Mouse (Mus musculus): ENCODE data around the gene Tmprss9.

The Tmprss9 gene

DNA sequence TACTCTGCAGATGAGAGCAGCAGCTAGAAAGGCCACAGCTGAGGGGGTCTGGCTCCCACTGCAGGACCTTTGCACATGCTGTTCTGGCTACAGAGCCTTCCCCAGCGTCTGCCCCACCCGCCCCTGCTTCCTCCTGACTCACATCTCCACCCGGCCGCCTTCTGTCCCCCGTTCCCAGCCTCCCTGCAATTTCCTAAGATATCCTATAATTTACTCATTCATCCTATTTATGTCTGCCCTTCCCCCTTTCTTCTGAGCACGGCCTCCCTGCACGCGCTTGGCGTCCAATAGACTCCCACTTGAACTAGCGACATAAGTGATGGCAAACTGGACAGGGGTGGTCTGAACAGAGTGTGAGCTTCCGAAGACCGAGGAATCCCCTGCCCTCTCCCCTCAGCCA, 25.9 kb upstream of the Tmprss9 start:
- Histone ChIP-seq H3K36me3 (ENCODE audit: insufficient read depth, low read length) (peaks cover 9% of the 10 kb centered on the region), H3K27me3 (ENCODE audit: insufficient read depth, low read length) (peaks cover 59% of the 10 kb centered on the region), H3K9me3 (ENCODE audit: low read length) (no peaks in the 10 kb centered on the region), H3K4me3 (replicated peaks; ENCODE audit: low read length) (no peak overlapping the region), H3K4me1 (replicated peaks; ENCODE audit: low read depth, low read length) (peaks cover 67% of the 10 kb centered on the region)
- no peak for TF ChIP-seq POU5F1 (IDR thresholded peaks at IDR 0.05; ENCODE audit: borderline replicate concordance, low read length)
- no peak for TF ChIP-seq CTCF (conservative IDR thresholded peaks at IDR 0.05; ENCODE audit: low read length)
- no peak for TF ChIP-seq NANOG (IDR thresholded peaks at IDR 0.05; ENCODE audit: borderline replicate concordance, low read length)

DNA sequence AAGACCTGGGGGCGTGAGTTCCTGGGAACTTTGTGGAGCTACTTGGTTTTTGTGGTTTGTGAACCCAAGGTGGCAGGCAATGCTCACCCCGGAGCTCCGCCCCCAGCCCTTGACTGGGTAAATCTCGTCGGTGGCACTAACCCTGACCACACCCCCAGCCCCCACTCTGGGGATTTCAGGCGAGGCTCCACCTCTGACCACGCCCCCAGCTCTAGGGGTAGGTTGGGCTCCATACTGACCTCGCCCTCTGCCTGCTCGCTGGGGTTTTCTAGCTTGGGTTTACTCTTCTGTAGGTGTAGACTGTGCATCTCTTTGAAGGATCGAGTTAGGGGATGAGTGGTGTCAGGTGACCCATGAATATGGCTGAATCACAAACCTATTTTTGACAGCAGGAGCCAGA, 23.1 kb upstream of the Tmprss9 start:
- Histone ChIP-seq H3K27me3 (ENCODE audit: insufficient read depth, low read length) (peaks cover 30% of the 10 kb centered on the region), H3K9me3 (ENCODE audit: low read length) (no peaks in the 10 kb centered on the region), H3K4me3 (replicated peaks; ENCODE audit: low read length) (0 out of 2 replicates have a peak overlapping the region, but pooled peaks have one; percentile 10), H3K36me3 (ENCODE audit: insufficient read depth, low read length) (peaks cover 37% of the 10 kb centered on the region), H3K4me1 (replicated peaks; ENCODE audit: low read depth, low read length) (peaks cover 61% of the 10 kb centered on the region)
- TF ChIP-seq NANOG (IDR thresholded peaks at IDR 0.05; ENCODE audit: borderline replicate concordance, low read length) (no peak), POU5F1 (IDR thresholded peaks at IDR 0.05; ENCODE audit: borderline replicate concordance, low read length) (no peak), CTCF (conservative IDR thresholded peaks at IDR 0.05; ENCODE audit: low read length) (no peak)

DNA sequence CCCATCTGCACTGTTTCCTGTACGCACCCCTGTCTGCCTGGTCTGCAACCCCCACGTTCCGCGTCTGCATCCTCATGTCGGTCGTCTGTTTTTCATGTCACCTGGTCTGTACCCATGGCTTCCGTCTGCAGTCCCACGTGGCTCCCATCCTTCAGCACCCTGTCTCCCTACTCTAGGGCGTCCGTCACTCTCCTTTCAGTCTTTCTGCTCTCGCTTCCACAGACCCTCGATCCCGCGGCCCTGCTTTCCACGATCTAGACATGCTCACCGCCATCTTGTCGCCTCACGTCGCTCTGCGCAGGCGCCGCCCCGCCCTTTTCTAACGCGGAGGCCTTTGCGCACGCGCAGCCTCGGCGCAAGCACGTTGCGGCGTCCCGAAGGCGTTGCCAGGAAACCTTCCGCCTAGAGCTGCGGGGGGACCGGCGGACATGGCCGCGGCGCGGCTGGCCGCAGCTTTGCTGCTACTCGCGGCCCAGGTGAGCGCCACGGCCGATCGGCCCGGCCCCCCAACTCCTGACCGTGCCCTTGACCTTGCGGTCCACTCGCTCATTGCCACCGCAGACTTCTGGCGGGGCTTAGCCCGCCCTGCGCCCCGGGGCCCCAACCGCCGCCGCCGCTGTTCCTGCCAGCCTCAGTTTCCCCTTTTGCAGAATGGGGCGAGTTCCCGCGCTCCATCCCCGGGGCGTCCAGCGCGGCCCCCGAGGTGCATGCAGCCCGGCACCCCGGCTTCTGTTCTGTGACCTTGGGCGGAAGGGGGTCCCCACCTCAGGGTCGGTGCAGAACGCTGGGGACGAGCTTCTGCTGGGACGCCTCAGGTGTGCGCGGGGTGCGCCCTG, 16.5 kb upstream of the Tmprss9 start, which contains the start of the genes Lsm7 and Sppl2b:
Lsm7 (minus strand) TSS at position 297 of the 836 bp plus-strand sequence.
Sppl2b (plus strand) TSS at position 363 of the 836 bp plus-strand sequence.
- H3K9me3 ChIP-seq (ENCODE audit: low read length) = no peaks in the 10 kb centered on the region

DNA sequence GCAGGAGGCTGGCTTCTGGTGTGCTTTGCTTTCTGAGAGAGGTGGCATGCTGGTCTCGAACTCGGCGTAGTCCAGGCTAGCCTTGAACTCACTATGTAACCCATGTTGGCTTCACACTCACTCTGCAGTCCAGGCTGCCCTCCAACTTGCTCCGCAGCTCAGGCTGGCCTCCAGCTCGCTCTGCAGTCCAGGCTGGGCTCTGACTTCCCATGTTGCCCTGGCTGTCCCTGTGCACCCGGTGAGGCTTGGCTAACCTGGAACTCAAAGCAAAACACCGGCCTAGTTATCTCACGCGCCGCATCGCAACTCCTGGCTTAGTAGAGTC, 15.9 kb upstream of the Tmprss9 start:
- TF ChIP-seq POU5F1 (IDR thresholded peaks at IDR 0.05; ENCODE audit: borderline replicate concordance, low read length) (no peak), NANOG (IDR thresholded peaks at IDR 0.05; ENCODE audit: borderline replicate concordance, low read length) (no peak), CTCF (conservative IDR thresholded peaks at IDR 0.05; ENCODE audit: low read length) (no peak)
- Histone ChIP-seq H3K36me3 (ENCODE audit: insufficient read depth, low read length) (peaks cover 38% of the 10 kb centered on the region), H3K4me3 (replicated peaks; ENCODE audit: low read length) (peak overlapping the region; percentile 95), H3K27me3 (ENCODE audit: insufficient read depth, low read length) (no peaks in the 10 kb centered on the region), H3K9me3 (ENCODE audit: low read length) (no peaks in the 10 kb centered on the region), H3K4me1 (replicated peaks; ENCODE audit: low read depth, low read length) (peaks cover 58% of the 10 kb centered on the region)

More for the DNA sequence above, 16.5 kb upstream of the Tmprss9 start, which contains the start of the genes Lsm7 and Sppl2b:
- H3K27me3 ChIP-seq (ENCODE audit: insufficient read depth, low read length) = no peaks in the 10 kb centered on the region
- TF ChIP-seq NANOG (IDR thresholded peaks at IDR 0.05; ENCODE audit: borderline replicate concordance, low read length) (no peak), POU5F1 (IDR thresholded peaks at IDR 0.05; ENCODE audit: borderline replicate concordance, low read length) (no peak), CTCF (conservative IDR thresholded peaks at IDR 0.05; ENCODE audit: low read length) (no peak)
- peak within 1 kb of the TSS; percentile 95 for H3K4me3 ChIP-seq (replicated peaks; ENCODE audit: low read length)
- H3K36me3 ChIP-seq (ENCODE audit: insufficient read depth, low read length) = peaks cover 44% of the 10 kb centered on the region
- peaks cover 63% of the 10 kb centered on the region for H3K4me1 ChIP-seq (replicated peaks; ENCODE audit: low read depth, low read length)

DNA sequence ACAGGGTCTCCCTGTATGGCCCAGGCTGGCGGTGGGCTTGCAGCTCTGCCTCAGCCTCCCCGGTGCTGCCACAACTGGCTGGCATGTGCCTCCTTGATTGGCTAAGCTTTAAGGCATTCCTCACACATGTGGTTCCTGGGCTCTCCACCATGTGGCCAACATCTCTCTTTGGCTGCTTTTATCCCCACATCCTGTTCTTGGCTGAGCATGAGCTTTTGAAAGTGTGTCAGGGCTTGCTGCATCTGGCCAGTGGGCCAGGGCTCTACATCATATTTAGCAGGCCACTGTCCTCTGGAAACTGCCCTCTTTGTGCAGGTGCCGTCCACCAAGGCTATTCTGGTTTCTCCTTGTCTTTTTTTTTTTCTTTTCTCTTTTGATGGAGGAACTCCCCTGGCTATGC, 15.4 kb upstream of the Tmprss9 start:
- no peaks in the 10 kb centered on the region for H3K9me3 ChIP-seq (ENCODE audit: low read length)
- TF ChIP-seq NANOG (IDR thresholded peaks at IDR 0.05; ENCODE audit: borderline replicate concordance, low read length) = no peak
- no peak for TF ChIP-seq POU5F1 (IDR thresholded peaks at IDR 0.05; ENCODE audit: borderline replicate concordance, low read length)
- no peak for TF ChIP-seq CTCF (conservative IDR thresholded peaks at IDR 0.05; ENCODE audit: low read length)

DNA sequence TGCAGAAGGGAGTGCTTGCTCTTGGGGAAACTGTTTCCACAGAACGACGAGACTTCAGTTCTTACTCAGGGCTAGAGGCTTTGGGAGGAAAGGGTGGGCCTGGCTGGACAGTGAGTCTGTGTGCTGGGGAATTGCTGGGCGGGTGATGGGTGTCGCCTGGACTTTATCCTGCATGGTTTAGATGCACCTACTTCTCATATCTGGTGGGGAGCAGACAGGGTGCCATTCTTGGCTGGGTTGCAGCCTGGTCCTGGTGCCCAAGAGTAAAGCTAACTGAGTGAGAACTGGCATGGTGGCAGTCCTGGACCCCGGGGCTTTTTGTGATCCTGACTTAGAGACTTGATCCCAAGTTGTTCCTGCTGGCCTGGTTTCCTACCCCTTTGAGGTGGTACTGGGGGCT, 14.7 kb upstream of the Tmprss9 start:
- H3K4me1 ChIP-seq (replicated peaks; ENCODE audit: low read depth, low read length) = peaks cover 54% of the 10 kb centered on the region
- H3K36me3 ChIP-seq (ENCODE audit: insufficient read depth, low read length) = peaks cover 36% of the 10 kb centered on the region
- H3K4me3 ChIP-seq (replicated peaks; ENCODE audit: low read length) = no peak overlapping the region
- no peaks in the 10 kb centered on the region for H3K9me3 ChIP-seq (ENCODE audit: low read length)
- TF ChIP-seq POU5F1 (IDR thresholded peaks at IDR 0.05; ENCODE audit: borderline replicate concordance, low read length) = no peak
- H3K27me3 ChIP-seq (ENCODE audit: insufficient read depth, low read length) = no peaks in the 10 kb centered on the region

More for the DNA sequence above, 15.4 kb upstream of the Tmprss9 start:
- Histone ChIP-seq H3K4me1 (replicated peaks; ENCODE audit: low read depth, low read length) (peaks cover 58% of the 10 kb centered on the region), H3K36me3 (ENCODE audit: insufficient read depth, low read length) (peaks cover 36% of the 10 kb centered on the region), H3K4me3 (replicated peaks; ENCODE audit: low read length) (peak overlapping the region; percentile 95; the same call in 1 of the 2 replicates), H3K27me3 (ENCODE audit: insufficient read depth, low read length) (no peaks in the 10 kb centered on the region)

DNA sequence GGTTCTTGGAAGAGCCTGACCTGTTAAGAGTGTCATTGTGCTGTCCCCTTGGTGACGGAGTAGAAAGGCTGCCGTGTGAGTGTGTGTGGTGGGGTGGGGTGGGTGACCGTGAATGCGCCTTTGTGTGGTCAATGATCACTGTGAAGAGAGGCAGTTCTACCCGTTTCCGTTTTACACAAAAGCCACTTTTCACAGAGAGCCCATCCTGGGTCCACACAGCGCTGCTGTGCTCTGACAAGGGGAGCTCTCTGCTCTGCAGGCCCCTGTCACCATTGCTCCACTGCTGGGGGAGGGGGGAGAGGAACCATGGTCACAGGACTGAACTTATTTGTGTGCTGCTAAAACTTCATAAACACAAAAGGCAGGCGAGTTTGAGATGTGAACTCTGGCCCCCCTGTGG, 14.3 kb upstream of the Tmprss9 start:
- H3K4me3 ChIP-seq (replicated peaks; ENCODE audit: low read length) = no peak overlapping the region
- TF ChIP-seq POU5F1 (IDR thresholded peaks at IDR 0.05; ENCODE audit: borderline replicate concordance, low read length) (no peak), NANOG (IDR thresholded peaks at IDR 0.05; ENCODE audit: borderline replicate concordance, low read length) (no peak)
- peaks cover 36% of the 10 kb centered on the region for H3K36me3 ChIP-seq (ENCODE audit: insufficient read depth, low read length)
- peaks cover 49% of the 10 kb centered on the region for H3K4me1 ChIP-seq (replicated peaks; ENCODE audit: low read depth, low read length)
- no peaks in the 10 kb centered on the region for H3K9me3 ChIP-seq (ENCODE audit: low read length)
- no peaks in the 10 kb centered on the region for H3K27me3 ChIP-seq (ENCODE audit: insufficient read depth, low read length)

DNA sequence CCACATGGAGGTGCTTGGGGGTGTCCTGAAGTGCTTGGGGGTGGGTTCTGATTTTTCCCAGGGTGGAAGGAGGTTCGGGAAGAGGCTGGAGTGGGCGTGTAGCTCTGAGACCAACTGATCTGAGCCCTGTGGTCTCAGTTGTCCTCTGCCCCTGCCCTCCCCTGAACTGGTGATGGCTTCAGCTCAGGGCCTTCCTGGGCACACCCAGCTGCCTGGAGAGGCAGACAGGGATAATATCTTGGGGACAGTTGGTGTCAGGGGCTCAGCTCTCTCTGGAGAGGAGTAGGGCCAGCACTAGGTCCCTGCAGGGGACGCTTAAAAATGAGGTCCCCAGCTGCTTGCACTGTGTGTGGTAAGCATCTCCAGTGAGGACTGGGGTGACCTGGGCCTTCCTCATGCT, 13.8 kb upstream of the Tmprss9 start:
- no peak overlapping the region for H3K4me3 ChIP-seq (replicated peaks; ENCODE audit: low read length)
- TF ChIP-seq POU5F1 (IDR thresholded peaks at IDR 0.05; ENCODE audit: borderline replicate concordance, low read length) (no peak), CTCF (conservative IDR thresholded peaks at IDR 0.05; ENCODE audit: low read length) (no peak), NANOG (IDR thresholded peaks at IDR 0.05; ENCODE audit: borderline replicate concordance, low read length) (no peak)
- no peaks in the 10 kb centered on the region for H3K9me3 ChIP-seq (ENCODE audit: low read length)
- H3K36me3 ChIP-seq (ENCODE audit: insufficient read depth, low read length) = peaks cover 36% of the 10 kb centered on the region
- peaks cover 51% of the 10 kb centered on the region for H3K4me1 ChIP-seq (replicated peaks; ENCODE audit: low read depth, low read length)
- no peaks in the 10 kb centered on the region for H3K27me3 ChIP-seq (ENCODE audit: insufficient read depth, low read length)
